Mouse (Mus musculus): ENCODE data around the gene Cd81. TPM values are rescaled to one million over a fixed set of nuclear protein-coding genes. Genes with fewer than 3 reads are reported as not detected.

Cd81 gene
- total RNA-seq, 2 experiments from 2014 or later = 489 to 524 TPM

GRCm38 (mm10) chr7:143108996-143109660 is 56.6 kb downstream of the Cd81 start:
- no peak for DNase-seq (ENCODE audit: extremely low spot score in 1 of 2, low spot score in 1 of 2)

- no peak for DNase-seq (ENCODE audit: extremely low spot score in 1 of 2, low spot score in 1 of 2)
Measured at GRCm38 (mm10) chr7:143109696-143110095, 57.2 kb downstream of the Cd81 start.

- no peak for DNase-seq (ENCODE audit: extremely low spot score in 1 of 2, low spot score in 1 of 2)
Measured at GRCm38 (mm10) chr7:143110803-143111202, 58.3 kb downstream of the Cd81 start.

- no peak for DNase-seq (ENCODE audit: extremely low spot score in 1 of 2, low spot score in 1 of 2)
Measured at GRCm38 (mm10) chr7:143111719-143112118, 59.2 kb downstream of the Cd81 start.

GRCm38 (mm10) chr7:143112395-143112794 is 59.9 kb downstream of the Cd81 start:
- no peak for DNase-seq (ENCODE audit: extremely low spot score in 1 of 2, low spot score in 1 of 2)

- DNase-seq (ENCODE audit: extremely low spot score in 1 of 2, low spot score in 1 of 2) = no peak
Measured at GRCm38 (mm10) chr7:143114773-143115172, 62.2 kb downstream of the Cd81 start.

- DNase-seq (ENCODE audit: extremely low spot score in 1 of 2, low spot score in 1 of 2) = no peak
Measured at GRCm38 (mm10) chr7:143116521-143116920, 64.0 kb downstream of the Cd81 start.

Other genes with a start within 250 kb of the Cd81 start
- gene Th, start 121.6 kb upstream of the Cd81 start, total RNA-seq (2021) = under 1 TPM; 0.49 to 0.62 TPM
- gene Ascl2, start 83.5 kb upstream of the Cd81 start, total RNA-seq (2021) = under 1 TPM; 0.22 to 0.31 TPM
- not detected for gene Tspan32, start 47.7 kb upstream of the Cd81 start, total RNA-seq (2021)
- 10 to 100 TPM; 47.0 to 50.4 TPM for gene Tssc4, start 16.5 kb downstream of the Cd81 start, total RNA-seq (2021)
- gene Trpm5, start 41.9 kb downstream of the Cd81 start, total RNA-seq (2021) = not detected
- 1 to 10 TPM in 1 of 2 experiments, under 1 TPM in 1; 0.89 to 1.3 TPM for gene Kcnq1, start 53.6 kb downstream of the Cd81 start, total RNA-seq (2021)